Mouse (Mus musculus) v-Abl transformed pro-B cells (cell line): ENCODE data around the gene Vwa3b.

ENCODE experiments used
- in situ Hi-C, 2 experiments: fragments of 400-800 bp; cut with MboI; formaldehyde crosslinking; loops; one replicate each; pipeline ENCODE4 v1.15.1; 2025; ENCODE audit not compliant: unreplicated experiment in 2 of 2

Gene Vwa3b

GRCm38 (mm10) chr1:37113781-37114180 is 87.4 kb downstream of the Vwa3b start:
- in situ Hi-C loops, result no loop called here

- in situ Hi-C loops, result no loop called here
Observed at GRCm38 (mm10) chr1:37115847-37116246, 89.5 kb downstream of the Vwa3b start.

- in situ Hi-C loops, result no loop called here
Observed at GRCm38 (mm10) chr1:37116574-37116973, 90.2 kb downstream of the Vwa3b start.

- in situ Hi-C loops, result no loop called here
Observed at GRCm38 (mm10) chr1:37117964-37118363, 91.6 kb downstream of the Vwa3b start.

- in situ Hi-C loops, result no loop called here
Observed at GRCm38 (mm10) chr1:37122306-37122705, 95.9 kb downstream of the Vwa3b start.

GRCm38 (mm10) chr1:37122798-37123197 is 96.4 kb downstream of the Vwa3b start:
- in situ Hi-C loops, result no loop called here

- in situ Hi-C loops, result no loop called here
Observed at GRCm38 (mm10) chr1:37124696-37125349, 98.4 kb downstream of the Vwa3b start.

- in situ Hi-C loops, result loop anchor here in 1 of 2 experiments (10.0 kb wide), 1 partner anchor 345 kb away; no protein-coding TSS in a partner anchor
Observed at GRCm38 (mm10) chr1:37130012-37130570, 103.7 kb downstream of the Vwa3b start.

GRCm38 (mm10) chr1:37131146-37131545 is 104.8 kb downstream of the Vwa3b start:
- in situ Hi-C loops, result loop anchor here in 1 of 2 experiments (10.0 kb wide), 1 partner anchor 346 kb away; no protein-coding TSS in a partner anchor

GRCm38 (mm10) chr1:37132433-37132832 is 106.0 kb downstream of the Vwa3b start:
- in situ Hi-C loops, result loop anchor here in 1 of 2 experiments (10.0 kb wide), 1 partner anchor 348 kb away; no protein-coding TSS in a partner anchor

- in situ Hi-C loops, result no loop called here
Observed at GRCm38 (mm10) chr1:37145966-37146365, 119.6 kb downstream of the Vwa3b start.

GRCm38 (mm10) chr1:37149866-37150265 is 123.5 kb downstream of the Vwa3b start:
- in situ Hi-C loops, result no loop called here

GRCm38 (mm10) chr1:37151896-37152295 is 125.5 kb downstream of the Vwa3b start:
- in situ Hi-C loops, result no loop called here

- in situ Hi-C loops, result no loop called here
Observed at GRCm38 (mm10) chr1:37166066-37166465, 139.7 kb downstream of the Vwa3b start.

GRCm38 (mm10) chr1:37167918-37168317 is 141.5 kb downstream of the Vwa3b start:
- in situ Hi-C loops, result no loop called here

- in situ Hi-C loops, result no loop called here
Observed at GRCm38 (mm10) chr1:37177874-37178273, 151.5 kb downstream of the Vwa3b start.

- in situ Hi-C loops, result no loop called here
Observed at GRCm38 (mm10) chr1:37179852-37180251, 153.5 kb downstream of the Vwa3b start.

- in situ Hi-C loops, result no loop called here
Observed at GRCm38 (mm10) chr1:37187050-37187449, 160.7 kb downstream of the Vwa3b start.

- in situ Hi-C loops, result no loop called here
Observed at GRCm38 (mm10) chr1:37194607-37195006, 168.2 kb downstream of the Vwa3b start.

- in situ Hi-C loops, result no loop called here
Observed at GRCm38 (mm10) chr1:37201406-37201805, 175.0 kb downstream of the Vwa3b start.

- in situ Hi-C loops, result no loop called here
Observed at GRCm38 (mm10) chr1:37207743-37208142, 181.3 kb downstream of the Vwa3b start.

GRCm38 (mm10) chr1:37212375-37212774 is 186.0 kb downstream of the Vwa3b start:
- in situ Hi-C loops, result no loop called here
